ENCODE assay signal across 15 mouse cellular contexts in genomic region chr8:10458151-10458649, GRCm38 (mm10).
"Had no signal": no experiment of that assay in that cellular context is flagged by ENCODE, and none has a peak within 500 bp of the region (broad histone marks: within the 10 kb centered on the region; RNA-seq: fewer than 3 reads in every experiment).

No protein-coding gene starts in this region.

- H3K4me1 ChIP-seq: intestine, embryonic 15.5 days; liver, embryonic 12.5 days; stomach, embryonic 15.5 days had no signal

- DNase-seq: kidney, adult 18-20 months; kidney, postnatal 10 days; kidney, postnatal 4 days; lung, embryonic 14.5 days; lung, postnatal 10 days; lung, postnatal 4 days; thymus, adult 2 months; thymus, postnatal 25 days had no signal

- H3K9ac ChIP-seq: intestine, embryonic 15.5 days; limb, embryonic 15.5 days; liver, embryonic 12.5 days; lung, embryonic 14.5 days; midbrain, embryonic 15.5 days; stomach, embryonic 15.5 days had no signal

- H3K4me3 ChIP-seq: intestine, embryonic 15.5 days; layer of hippocampus, adult 2 months; limb, embryonic 15.5 days; liver, embryonic 12.5 days; midbrain, embryonic 10.5 days; midbrain, embryonic 15.5 days; stomach, embryonic 15.5 days had no signal

- ATAC-seq: intestine, embryonic 15.5 days; liver, embryonic 12.5 days; midbrain, embryonic 15.5 days had no signal

- H3K9me3 ChIP-seq: intestine, embryonic 15.5 days; limb, embryonic 15.5 days; liver, embryonic 12.5 days; midbrain, embryonic 10.5 days; midbrain, embryonic 15.5 days; stomach, embryonic 15.5 days had no signal

- H3K27ac ChIP-seq: intestine, embryonic 15.5 days; layer of hippocampus, adult 2 months; limb, embryonic 15.5 days; liver, embryonic 12.5 days; midbrain, embryonic 10.5 days; midbrain, embryonic 15.5 days; stomach, embryonic 15.5 days had no signal

- H3K4me2 ChIP-seq: intestine, embryonic 15.5 days; limb, embryonic 15.5 days; liver, embryonic 12.5 days; lung, embryonic 14.5 days; midbrain, embryonic 15.5 days; stomach, embryonic 15.5 days had no signal

- H3K27me3 ChIP-seq: intestine, embryonic 15.5 days; limb, embryonic 15.5 days; liver, embryonic 12.5 days; midbrain, embryonic 15.5 days; stomach, embryonic 15.5 days had no signal

- H3K36me3 ChIP-seq: intestine, embryonic 15.5 days; limb, embryonic 15.5 days; liver, embryonic 12.5 days; midbrain, embryonic 10.5 days; midbrain, embryonic 15.5 days; stomach, embryonic 15.5 days had no signal
